Mouse (Mus musculus) embryonic facial prominence, embryonic 10.5 days (tissue): ENCODE measurements around the gene Abcb10. TPM values are rescaled to one million over a fixed set of nuclear protein-coding genes. Genes with fewer than 3 reads are reported as not detected.
"Not testable (repeated sequence)": the region's sequence is repeated elsewhere in the genome, so short reads cannot be mapped to it uniquely, and the experiment has no call there.

ENCODE experiments used
- DNase-seq: peaks from one replicate; pipeline ENCODE4 v3.0.0-alpha.2; 2017; ENCODE audit warnings: low spot score
- H3K27ac ChIP-seq: fragments of 300-500 bp; sonication (generic); replicated peaks from 2 replicates; pipeline ENCODE4 v1.5.1; 2016; ENCODE audit warnings: mild to moderate bottlenecking
- H3K27me3 ChIP-seq: fragments of 300-500 bp; sonication (generic); replicated peaks from 2 replicates; pipeline ENCODE4 v1.6.1; 2016; ENCODE audit warnings: low read depth, mild to moderate bottlenecking; ENCODE audit not compliant: poor library complexity, severe bottlenecking
- H3K36me3 ChIP-seq: fragments of 300-500 bp; sonication (generic); replicated peaks from 2 replicates; pipeline ENCODE4 v1.6.1; 2016; ENCODE audit warnings: mild to moderate bottlenecking, moderate library complexity
- H3K4me1 ChIP-seq: fragments of 300-500 bp; sonication (generic); 2 replicates; pipeline ENCODE4 v1.6.1; 2016
- H3K4me3 ChIP-seq: fragments of 300-500 bp; sonication (generic); 2 replicates; pipeline ENCODE4 v1.5.1; 2016; ENCODE audit warnings: mild to moderate bottlenecking, moderate library complexity
- H3K9me3 ChIP-seq: fragments of 300-500 bp; sonication (generic); 2 replicates; pipeline ENCODE4 v1.6.1; 2016; ENCODE audit warnings: mild to moderate bottlenecking
- WGBS: fragments of 180-500 bp; shearing (Covaris S2); methylation state at CpG from one replicate; pipeline ENCODE4 v1.1.7; 2016; 5-methylcytosine and 5-hydroxymethylcytosine counted together
- polyA plus RNA-seq: library from polyadenylated mRNA; unstranded; fragments of >200 nt; fragmentation: Nextera tagmentation; extraction: Ambion mirVana; gene quantifications from 2 replicates; pipeline ENCODE4 v1.2.1, GENCODE M21; 2016

The Abcb10 gene
- polyA plus RNA-seq, result 17.3 and 19.2 TPM in 2 replicates

- no peaks in the 10 kb centered on the region for H3K9me3 ChIP-seq
- peaks cover 18% of the 10 kb centered on the region for H3K27me3 ChIP-seq
- H3K27ac ChIP-seq, result peak within 1 kb of the TSS; percentile 92
- no peaks in the 10 kb centered on the region for H3K36me3 ChIP-seq
- peak; percentile 91 for DNase-seq
- peaks cover 28% of the 10 kb centered on the region for H3K4me1 ChIP-seq
- peak within 1 kb of the TSS; percentile 88 for H3K4me3 ChIP-seq
- under 1% methylated on average over 56 of the region's 56 CpGs for WGBS
Observed at GRCm38 (mm10) chr8:123982826-123983400, at the start of gene Abcb10. Abcb10 (minus strand) TSS chr8:123983122.

GRCm38 (mm10) chr8:124027831-124028230 lies 44.9 kb upstream of the Abcb10 start:
- 89% methylated on average over 6 of the region's 6 CpGs for whole genome bisulfite sequencing

GRCm38 (mm10) chr8:124026265-124026664 lies 43.3 kb upstream of the Abcb10 start:
- H3K9me3 ChIP-seq, H3K4me3 ChIP-seq, H3K27ac ChIP-seq, DNase-seq, H3K27me3 ChIP-seq: not testable (repeated sequence)
- H3K4me1 ChIP-seq, result peaks cover 11% of the 10 kb centered on the region
- H3K36me3 ChIP-seq, result peaks cover 82% of the 10 kb centered on the region
- WGBS, result 72% methylated on average over 2 of the region's 2 CpGs

More at GRCm38 (mm10) chr8:124027831-124028230, 44.9 kb upstream of the Abcb10 start:
- DNase-seq, result no peak
- Histone ChIP-seq H3K9me3 (no peaks in the 10 kb centered on the region), H3K4me3 (no peak overlapping the region), H3K4me1 (no peaks in the 10 kb centered on the region), H3K27me3 (no peaks in the 10 kb centered on the region), H3K27ac (no peak overlapping the region), H3K36me3 (peaks cover 94% of the 10 kb centered on the region)

- under 1% methylated on average over 74 of the region's 74 CpGs for WGBS
- Histone ChIP-seq H3K36me3 (peaks cover 35% of the 10 kb centered on the region), H3K27me3 (no peaks in the 10 kb centered on the region), H3K4me3 (peak within 1 kb of the TSS; percentile 76), H3K27ac (peak within 1 kb of the TSS; percentile 99), H3K4me1 (peaks cover 33% of the 10 kb centered on the region), H3K9me3 (no peaks in the 10 kb centered on the region)
- DNase-seq, result peak; percentile 95
Observed at GRCm38 (mm10) chr8:124021237-124022227, 38.6 kb upstream of the Abcb10 start, which contains the start of the genes Taf5l and Urb2. Taf5l (minus strand) TSS chr8:124021397. Urb2 (plus strand) TSS chr8:124021508.

GRCm38 (mm10) chr8:124020439-124021236 lies 37.7 kb upstream of the Abcb10 start:
- Histone ChIP-seq H3K36me3 (peaks cover 26% of the 10 kb centered on the region), H3K27ac (peak overlapping the region; percentile 99), H3K4me3 (peak overlapping the region; percentile 76), H3K27me3 (no peaks in the 10 kb centered on the region), H3K4me1 (peaks cover 33% of the 10 kb centered on the region), H3K9me3 (no peaks in the 10 kb centered on the region)
- peak; percentile 87 for DNase-seq
- under 1% methylated on average over 67 of the region's 87 CpGs for WGBS

- DNase-seq, result peak; percentile 28
- Histone ChIP-seq H3K4me3 (peak overlapping the region; percentile 76), H3K4me1 (peaks cover 33% of the 10 kb centered on the region), H3K27ac (no peak overlapping the region; the same call in 1 of the 2 replicates), H3K9me3 (no peaks in the 10 kb centered on the region), H3K36me3 (peaks cover 18% of the 10 kb centered on the region), H3K27me3 (no peaks in the 10 kb centered on the region)
- WGBS, result 43% methylated on average over 13 of the region's 13 CpGs
Observed at GRCm38 (mm10) chr8:124019782-124020181, 36.9 kb upstream of the Abcb10 start.

- WGBS, result 84% methylated on average over 3 of the region's 3 CpGs
- H3K4me1 ChIP-seq, result peaks cover 12% of the 10 kb centered on the region
Observed at GRCm38 (mm10) chr8:124014751-124015150, 31.8 kb upstream of the Abcb10 start.

GRCm38 (mm10) chr8:124014299-124014698 lies 31.4 kb upstream of the Abcb10 start:
- H3K27me3 ChIP-seq, H3K27ac ChIP-seq, H3K4me3 ChIP-seq, H3K4me1 ChIP-seq, DNase-seq, H3K9me3 ChIP-seq: not testable (repeated sequence)
- peaks cover 17% of the 10 kb centered on the region for H3K36me3 ChIP-seq
- 93% methylated on average over 7 of the region's 7 CpGs for WGBS

More at GRCm38 (mm10) chr8:124014751-124015150, 31.8 kb upstream of the Abcb10 start:
- H3K27me3 ChIP-seq, result no peaks in the 10 kb centered on the region
- no peak overlapping the region for H3K27ac ChIP-seq
- peaks cover 13% of the 10 kb centered on the region for H3K36me3 ChIP-seq
- no peak for DNase-seq
- no peak overlapping the region for H3K4me3 ChIP-seq
- no peaks in the 10 kb centered on the region for H3K9me3 ChIP-seq

- Histone ChIP-seq H3K27ac (no peak overlapping the region), H3K27me3 (no peaks in the 10 kb centered on the region), H3K4me1 (no peaks in the 10 kb centered on the region), H3K9me3 (no peaks in the 10 kb centered on the region), H3K4me3 (no peak overlapping the region), H3K36me3 (peaks cover 40% of the 10 kb centered on the region)
- DNase-seq, result no peak
- 96% methylated on average over 3 of the region's 3 CpGs for WGBS
Observed at GRCm38 (mm10) chr8:124011989-124012586, 29.2 kb upstream of the Abcb10 start.

GRCm38 (mm10) chr8:124011580-124011979 lies 28.7 kb upstream of the Abcb10 start:
- no peaks in the 10 kb centered on the region for H3K4me1 ChIP-seq
- no peaks in the 10 kb centered on the region for H3K9me3 ChIP-seq
- WGBS, result 91% methylated on average over 3 of the region's 3 CpGs
- H3K27me3 ChIP-seq, result no peaks in the 10 kb centered on the region
- no peak overlapping the region for H3K27ac ChIP-seq
- no peak overlapping the region for H3K4me3 ChIP-seq
- no peak for DNase-seq
- H3K36me3 ChIP-seq, result peaks cover 45% of the 10 kb centered on the region

- H3K27me3 ChIP-seq, result no peaks in the 10 kb centered on the region
- 92% methylated on average over 6 of the region's 6 CpGs for WGBS
- DNase-seq, result no peak
- H3K4me1 ChIP-seq, result no peaks in the 10 kb centered on the region
- no peak overlapping the region for H3K27ac ChIP-seq
- H3K9me3 ChIP-seq, result no peaks in the 10 kb centered on the region
- peaks cover 82% of the 10 kb centered on the region for H3K36me3 ChIP-seq
- H3K4me3 ChIP-seq, result no peak overlapping the region
Observed at GRCm38 (mm10) chr8:124007829-124008228, 24.9 kb upstream of the Abcb10 start.
